Mouse (Mus musculus) heart, embryonic 15.5 days (tissue): ENCODE data around the gene Gm42372. TPM values are rescaled to one million over a fixed set of nuclear protein-coding genes. Genes with fewer than 3 reads are reported as not detected.
A peak's percentile ranks its signal among the peaks of the same experiment; 100 is the strongest.

Experiments
- ATAC-seq: fragments of 200-750 bp; cut with Nextera tagmentation; replicated peaks from 2 replicates; pipeline ENCODE4 v1.8.0; 2017; ENCODE audit warnings: low read depth, moderate TSS enrichment; ENCODE audit not compliant: insufficient number of reproducible peaks, insufficient read depth, low FRiP score
- H3K27ac ChIP-seq: fragments of 300-500 bp; sonication (generic); 2 replicates; pipeline ENCODE4 v1.5.1; 2015; ENCODE audit warnings: mild to moderate bottlenecking, inconsistent platforms
- H3K27me3 ChIP-seq: fragments of 300-500 bp; sonication (generic); 2 replicates; pipeline ENCODE4 v1.6.1; 2015; ENCODE audit warnings: inconsistent platforms
- H3K36me3 ChIP-seq: fragments of 300-500 bp; sonication (generic); 2 replicates; pipeline ENCODE4 v1.6.1; 2015; ENCODE audit warnings: mild to moderate bottlenecking, inconsistent platforms
- H3K4me1 ChIP-seq: fragments of 300-500 bp; sonication (generic); replicated peaks from 2 replicates; pipeline ENCODE4 v1.6.1; 2015; ENCODE audit warnings: inconsistent platforms
- H3K4me2 ChIP-seq: fragments of 300-500 bp; sonication (generic); 2 replicates; pipeline ENCODE4 v1.6.1; 2015; ENCODE audit warnings: inconsistent platforms, mild to moderate bottlenecking, moderate library complexity
- H3K4me3 ChIP-seq: fragments of 300-500 bp; sonication (generic); 2 replicates; pipeline ENCODE4 v1.5.1; 2015; ENCODE audit warnings: mild to moderate bottlenecking, inconsistent platforms
- H3K9ac ChIP-seq: fragments of 300-500 bp; sonication (generic); 2 replicates; pipeline ENCODE4 v1.6.1; 2015; ENCODE audit warnings: mild to moderate bottlenecking, inconsistent platforms
- H3K9me3 ChIP-seq: fragments of 300-500 bp; sonication (generic); replicated peaks from 2 replicates; pipeline ENCODE4 v1.6.1; 2016; ENCODE audit warnings: inconsistent platforms
- WGBS: fragments of 180-500 bp; shearing (Covaris S2); methylation state at CpG from one replicate; pipeline ENCODE4 v1.1.7; 2015; ENCODE audit warnings: mixed read lengths; 5-methylcytosine and 5-hydroxymethylcytosine counted together
- polyA plus RNA-seq: library from polyadenylated mRNA; unstranded; fragments of >200 nt; fragmentation: Nextera tagmentation; extraction: Ambion mirVana; gene quantifications from 2 replicates; pipeline ENCODE4 v1.2.1, GENCODE M21; 2015

The Gm42372 gene
- polyA plus RNA-seq, 1 experiment from 2014 or later = 0.05 TPM

DNA sequence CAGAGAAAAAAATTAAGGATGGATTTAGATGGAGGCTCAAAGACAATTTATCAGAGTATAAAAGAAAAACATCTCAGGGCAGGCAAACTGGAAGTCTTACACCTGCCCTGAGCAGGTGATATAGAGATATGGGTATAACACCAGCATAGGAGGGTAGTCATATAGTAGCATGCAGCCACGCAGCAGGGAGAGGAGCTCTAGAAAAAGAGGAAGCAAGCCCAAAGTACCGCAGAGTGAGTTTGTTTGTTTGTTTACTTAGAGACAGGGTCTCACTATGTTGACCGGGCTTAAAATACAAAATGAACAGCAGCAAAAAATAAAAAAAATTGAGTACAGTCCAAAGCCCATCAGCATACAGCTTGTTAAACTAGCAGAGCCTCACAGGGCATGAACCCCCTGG, 11.7 kb upstream of the Gm42372 start:
- Histone ChIP-seq H3K27ac (peak overlapping the region; percentile 56), H3K27me3 (no peaks in the 10 kb centered on the region), H3K4me1 (peaks cover 17% of the 10 kb centered on the region), H3K4me3 (no peak overlapping the region), H3K4me2 (no peak overlapping the region), H3K9me3 (no peaks in the 10 kb centered on the region), H3K9ac (no peak overlapping the region), H3K36me3 (no peaks in the 10 kb centered on the region)
- ATAC-seq = no peak
- 76% methylated on average over 3 of the region's 3 CpGs for WGBS

GRCm38 (mm10) chr7:16974018-16974417, 8.9 kb upstream of the Gm42372 start:
- Histone ChIP-seq H3K27me3 (no peaks in the 10 kb centered on the region), H3K36me3 (no peaks in the 10 kb centered on the region), H3K4me1 (peaks cover 22% of the 10 kb centered on the region), H3K9ac (no peak overlapping the region), H3K4me3 (no peak overlapping the region), H3K9me3 (no peaks in the 10 kb centered on the region), H3K27ac (peak overlapping the region; percentile 45), H3K4me2 (0 out of 2 replicates have a peak overlapping the region, but pooled peaks have one; percentile 5)
- ATAC-seq = peak; percentile 67; the same call in 1 of the 2 replicates
- 26% methylated on average over 6 of the region's 6 CpGs for WGBS

GRCm38 (mm10) chr7:16976298-16976697, 6.6 kb upstream of the Gm42372 start:
- Histone ChIP-seq H3K9ac (no peak overlapping the region), H3K36me3 (no peaks in the 10 kb centered on the region), H3K4me1 (peaks cover 29% of the 10 kb centered on the region), H3K27ac (no peak overlapping the region), H3K4me2 (no peak overlapping the region), H3K4me3 (no peak overlapping the region), H3K9me3 (no peaks in the 10 kb centered on the region), H3K27me3 (no peaks in the 10 kb centered on the region)
- ATAC-seq = no peak
- 43% methylated on average over 8 of the region's 8 CpGs for WGBS

DNA sequence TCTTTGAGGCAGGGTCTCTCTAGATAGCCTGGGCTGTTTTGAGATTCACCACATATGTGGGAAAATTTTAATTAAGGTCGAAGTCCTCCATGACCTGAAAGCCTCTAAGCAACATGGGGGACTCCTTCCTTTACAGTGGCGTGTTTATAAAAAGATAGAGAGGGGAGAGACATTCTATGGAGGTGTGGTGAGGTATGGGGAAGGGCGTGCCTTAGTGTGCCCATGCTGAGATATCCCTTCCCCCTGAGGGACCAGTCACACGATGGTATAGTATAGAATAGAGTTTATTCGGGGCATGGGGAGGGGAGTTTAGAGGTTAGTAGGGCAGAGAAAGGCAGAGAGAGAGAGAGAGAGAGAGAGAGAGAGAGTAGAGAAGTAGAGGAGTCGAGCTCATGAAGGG, 4.7 kb upstream of the Gm42372 start:
- Histone ChIP-seq H3K4me1 (peaks cover 34% of the 10 kb centered on the region), H3K27ac (no peak overlapping the region), H3K27me3 (no peaks in the 10 kb centered on the region; the same call in 1 of the 2 replicates), H3K36me3 (no peaks in the 10 kb centered on the region), H3K4me3 (no peak overlapping the region), H3K9me3 (no peaks in the 10 kb centered on the region), H3K4me2 (no peak overlapping the region), H3K9ac (no peak overlapping the region)
- 68% methylated on average over 6 of the region's 6 CpGs for WGBS
- ATAC-seq = no peak

GRCm38 (mm10) chr7:16978593-16978992, 4.3 kb upstream of the Gm42372 start:
- no peak for ATAC-seq

DNA sequence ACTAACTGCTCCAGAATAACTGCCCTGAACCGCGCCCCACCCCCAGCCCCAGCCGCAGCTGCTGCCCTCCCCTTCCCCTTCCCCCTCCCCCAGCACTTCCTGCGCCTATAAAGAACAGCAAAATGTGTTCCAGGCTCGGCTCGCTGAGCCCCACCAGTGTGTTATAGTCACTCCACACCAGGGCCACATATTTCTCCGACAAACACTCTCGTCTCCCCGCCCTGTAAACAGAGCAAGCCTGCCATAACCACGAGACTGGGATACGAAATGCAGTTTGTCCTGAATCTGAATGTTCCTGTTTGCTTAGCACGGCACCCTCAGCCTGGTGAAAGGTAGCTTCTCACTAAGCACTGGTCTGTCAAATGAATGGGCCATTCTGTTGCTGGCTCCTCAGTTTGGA, 2.5 kb upstream of the Gm42372 start:
- peak overlapping the region; percentile 90 for H3K27ac ChIP-seq
- 0 out of 2 replicates have a peak overlapping the region, but pooled peaks have one; percentile 40 for H3K9ac ChIP-seq
- ATAC-seq = peak; percentile 50; the same call in 1 of the 2 replicates
- peaks cover 26% of the 10 kb centered on the region for H3K4me1 ChIP-seq
- WGBS = 2% methylated on average over 12 of the region's 12 CpGs
- H3K9me3 ChIP-seq = no peaks in the 10 kb centered on the region
- peak overlapping the region; percentile 62 for H3K4me2 ChIP-seq
- H3K36me3 ChIP-seq = no peaks in the 10 kb centered on the region
- H3K4me3 ChIP-seq = peak overlapping the region; percentile 36
- no peaks in the 10 kb centered on the region; the same call in 1 of the 2 replicates for H3K27me3 ChIP-seq

More at GRCm38 (mm10) chr7:16978593-16978992, 4.3 kb upstream of the Gm42372 start:
- no peak overlapping the region for H3K4me3 ChIP-seq
- H3K27me3 ChIP-seq = no peaks in the 10 kb centered on the region; the same call in 1 of the 2 replicates
- no peaks in the 10 kb centered on the region for H3K36me3 ChIP-seq
- no peak overlapping the region for H3K4me2 ChIP-seq
- peaks cover 36% of the 10 kb centered on the region for H3K4me1 ChIP-seq
- H3K9me3 ChIP-seq = no peaks in the 10 kb centered on the region
- WGBS = 86% methylated on average over 3 of the region's 3 CpGs
- H3K27ac ChIP-seq = no peak overlapping the region
- H3K9ac ChIP-seq = no peak overlapping the region

DNA sequence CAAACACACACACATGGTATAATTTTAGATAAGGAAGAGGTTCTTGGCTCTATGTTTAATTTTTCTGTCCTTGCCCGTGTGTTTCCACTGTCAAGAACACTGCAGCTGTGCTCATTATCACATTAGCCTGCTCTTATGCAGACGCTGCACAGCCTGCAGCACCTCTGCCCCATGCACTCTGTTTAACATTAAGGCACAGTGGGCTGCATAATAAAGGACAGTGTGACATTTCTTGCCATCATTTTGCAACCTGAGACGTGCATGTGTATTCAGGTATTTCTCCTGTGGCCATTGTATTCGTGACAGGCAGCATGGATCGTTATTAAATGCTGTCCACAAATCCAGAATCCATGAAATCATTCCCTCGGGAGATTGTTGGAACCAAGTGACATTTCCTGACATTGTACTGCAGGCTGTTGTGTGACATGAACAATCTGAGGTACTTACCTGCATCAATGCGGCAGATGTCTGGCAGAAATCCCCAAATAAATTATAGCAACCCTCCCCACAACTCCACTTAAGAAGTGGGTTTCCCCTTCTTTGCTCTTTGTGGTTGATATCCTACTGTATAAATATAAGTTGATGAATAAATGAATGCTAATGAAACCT, 4.8 kb downstream of the Gm42372 start:
- Histone ChIP-seq H3K9ac (no peak overlapping the region), H3K27ac (peak overlapping the region; percentile 46; the same call in 1 of the 2 replicates), H3K36me3 (no peaks in the 10 kb centered on the region), H3K4me2 (no peak overlapping the region), H3K4me1 (peaks cover 46% of the 10 kb centered on the region), H3K9me3 (no peaks in the 10 kb centered on the region), H3K4me3 (no peak overlapping the region), H3K27me3 (no peaks in the 10 kb centered on the region; the same call in 1 of the 2 replicates)
- no peak for ATAC-seq
- WGBS = 35% methylated on average over 7 of the region's 7 CpGs

- 39% methylated on average over 3 of the region's 3 CpGs for WGBS
- Histone ChIP-seq H3K27me3 (no peaks in the 10 kb centered on the region), H3K9me3 (no peaks in the 10 kb centered on the region), H3K4me3 (no peak overlapping the region), H3K4me1 (peaks cover 43% of the 10 kb centered on the region), H3K36me3 (no peaks in the 10 kb centered on the region), H3K27ac (peak overlapping the region; percentile 10; the same call in 1 of the 2 replicates), H3K4me2 (no peak overlapping the region), H3K9ac (no peak overlapping the region)
- no peak for ATAC-seq
Measured at GRCm38 (mm10) chr7:16988405-16988804, 5.5 kb downstream of the Gm42372 start.

DNA sequence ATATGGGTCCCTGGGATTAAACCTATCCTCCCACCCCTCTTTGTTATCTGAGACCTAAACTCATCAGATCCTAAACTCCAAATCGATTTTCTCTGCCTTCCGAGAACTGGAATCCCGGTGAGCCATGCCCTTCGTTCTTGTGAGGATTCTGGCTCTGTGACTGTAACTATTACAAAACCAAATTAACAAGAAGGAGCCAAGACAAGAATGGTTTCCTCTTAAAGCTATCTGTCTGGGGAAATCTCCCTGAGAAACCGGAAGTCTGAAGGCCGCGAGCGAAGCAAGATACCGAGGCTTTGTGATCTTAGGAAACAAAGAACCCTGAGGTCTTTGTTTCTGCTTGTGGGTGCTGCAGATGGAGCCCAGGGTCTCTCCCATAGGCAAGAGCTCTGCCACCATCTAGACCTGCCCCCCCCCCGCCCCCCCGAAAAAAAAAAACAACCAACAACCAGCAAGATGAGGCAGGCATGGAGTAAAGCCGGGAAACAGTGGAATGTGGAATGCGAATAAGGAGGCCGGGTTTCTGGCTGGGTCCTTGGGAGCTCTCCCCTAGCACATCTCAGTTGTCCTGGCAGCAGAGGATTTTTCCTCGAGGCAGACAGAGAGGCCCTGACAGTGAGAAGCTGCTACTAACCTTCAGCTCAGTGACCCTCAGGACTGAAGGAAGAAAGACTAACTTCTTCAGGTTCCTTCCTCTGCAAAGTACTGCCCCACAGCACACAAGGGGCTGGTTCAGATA, 7.3 kb downstream of the Gm42372 start:
- ATAC-seq = no peak
- Histone ChIP-seq H3K4me1 (peaks cover 52% of the 10 kb centered on the region), H3K9ac (no peak overlapping the region), H3K9me3 (no peaks in the 10 kb centered on the region), H3K4me3 (no peak overlapping the region), H3K4me2 (peak overlapping the region; percentile 24; the same call in 1 of the 2 replicates), H3K27ac (peak overlapping the region; percentile 79), H3K27me3 (no peaks in the 10 kb centered on the region), H3K36me3 (no peaks in the 10 kb centered on the region)
- 34% methylated on average over 15 of the region's 15 CpGs for WGBS

DNA sequence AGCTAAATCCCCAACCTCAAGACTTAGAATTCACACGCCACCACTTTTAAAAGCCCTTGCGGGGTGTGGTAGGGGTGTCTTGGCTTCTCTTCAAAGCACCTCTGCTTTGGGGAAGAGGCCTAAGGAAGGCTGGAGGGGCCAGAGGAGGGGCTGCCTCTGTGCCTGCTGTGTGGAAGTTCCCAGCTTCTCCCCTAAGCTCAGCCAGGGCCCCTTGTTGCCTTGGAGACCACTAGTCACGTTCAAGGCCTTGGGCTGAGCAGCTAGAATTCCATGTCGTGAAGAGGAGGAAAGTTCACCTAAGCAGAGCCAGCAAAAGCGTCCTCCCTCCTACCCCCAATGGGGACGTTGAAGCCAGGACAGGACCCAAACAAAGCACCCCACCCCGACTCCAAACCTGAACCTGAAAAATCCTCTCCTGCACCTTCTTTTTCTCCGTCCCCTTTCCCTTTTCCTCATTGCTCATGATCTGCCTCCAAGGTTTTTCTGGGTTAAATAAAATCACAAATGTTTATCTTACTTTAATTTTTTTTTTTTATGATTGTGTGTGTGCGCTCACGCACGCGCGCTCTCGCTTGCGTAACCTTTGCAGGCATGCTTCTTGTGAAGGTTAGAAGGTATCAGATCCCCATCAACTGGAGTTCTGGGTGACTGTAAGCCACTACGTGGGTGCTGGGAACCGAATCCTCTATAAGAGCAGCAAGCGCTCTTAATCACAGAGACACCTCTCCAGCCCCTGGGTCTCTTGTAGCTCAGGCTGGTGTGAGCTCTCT, 9.0 kb downstream of the Gm42372 start:
- H3K9ac ChIP-seq = peak overlapping the region; percentile 16; the same call in 1 of the 2 replicates
- peak overlapping the region; percentile 42 for H3K4me2 ChIP-seq
- H3K4me3 ChIP-seq = 0 out of 2 replicates have a peak overlapping the region, but pooled peaks have one; percentile 4
- WGBS = 46% methylated on average over 18 of the region's 18 CpGs
- ATAC-seq = peak; percentile 50
- H3K27ac ChIP-seq = peak overlapping the region; percentile 86
- no peaks in the 10 kb centered on the region for H3K27me3 ChIP-seq
- no peaks in the 10 kb centered on the region for H3K9me3 ChIP-seq
- H3K36me3 ChIP-seq = no peaks in the 10 kb centered on the region; the same call in 1 of the 2 replicates
- H3K4me1 ChIP-seq = peaks cover 69% of the 10 kb centered on the region

DNA sequence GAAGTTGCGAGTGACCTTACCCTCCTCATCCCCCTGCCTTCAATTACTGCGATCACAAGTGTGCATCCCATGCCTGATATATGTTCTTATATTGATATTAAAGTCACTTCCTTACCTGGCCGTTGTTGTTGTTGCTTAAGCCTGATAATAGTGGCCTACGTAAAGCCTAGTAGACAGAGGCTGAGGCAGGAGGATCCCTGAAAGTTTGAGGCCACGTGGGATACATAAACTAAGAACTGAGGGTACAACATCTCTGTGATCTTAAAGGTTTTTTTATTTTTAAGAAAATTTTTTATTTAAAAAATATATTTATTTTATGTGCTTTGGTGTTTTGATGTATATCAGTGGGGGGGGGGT, 9.5 kb downstream of the Gm42372 start, which contains the start of gene Ccdc8:
TSS of gene Ccdc8 (plus strand) at position 258 of the 357 bp plus-strand sequence.
- H3K9me3 ChIP-seq = no peaks in the 10 kb centered on the region
- ATAC-seq = no peak
- H3K4me3 ChIP-seq = peak within 1 kb of the TSS; percentile 67
- peaks cover 72% of the 10 kb centered on the region for H3K4me1 ChIP-seq
- peak within 1 kb of the TSS; percentile 82; the same call in 1 of the 2 replicates for H3K9ac ChIP-seq
- H3K27me3 ChIP-seq = no peaks in the 10 kb centered on the region
- H3K4me2 ChIP-seq = peak within 1 kb of the TSS; percentile 83
- WGBS = 93% methylated on average over 5 of the region's 5 CpGs
- peak within 1 kb of the TSS; percentile 92 for H3K27ac ChIP-seq
- H3K36me3 ChIP-seq = peaks cover 2% of the 10 kb centered on the region
